Mouse (Mus musculus) forebrain, embryonic 16.5 days (tissue): ENCODE results near the gene Rps6ka1. TPM values are rescaled to one million over a fixed set of nuclear protein-coding genes. Genes with fewer than 3 reads are reported as not detected.

Source experiments
- ATAC-seq: fragments of 200-750 bp; cut with Nextera tagmentation; 2 replicates; pipeline ENCODE4 v1.8.0; 2017; ENCODE audit warnings: mild to moderate bottlenecking, moderate library complexity
- H3K27ac ChIP-seq: fragments of 300-500 bp; sonication (generic); 2 replicates; pipeline ENCODE4 v1.5.1; 2014; ENCODE audit warnings: low read length, control low read depth
- H3K27me3 ChIP-seq: fragments of 300-500 bp; sonication (generic); replicated peaks from 2 replicates; pipeline ENCODE4 v1.6.1; 2014; ENCODE audit warnings: low read length; ENCODE audit not compliant: control insufficient read depth, insufficient read depth
- H3K36me3 ChIP-seq: fragments of 300-500 bp; sonication (generic); 2 replicates; pipeline ENCODE4 v1.6.1; 2014; ENCODE audit not compliant: control insufficient read depth, insufficient read depth
- H3K4me1 ChIP-seq: fragments of 300-500 bp; sonication (generic); replicated peaks from 2 replicates; pipeline ENCODE4 v1.6.1; 2014; ENCODE audit warnings: low read length; ENCODE audit not compliant: control insufficient read depth, insufficient read depth
- H3K4me2 ChIP-seq: fragments of 300-500 bp; sonication (generic); 2 replicates; pipeline ENCODE4 v1.6.1; 2014; ENCODE audit warnings: mild to moderate bottlenecking, low read length, control low read depth
- H3K4me3 ChIP-seq: fragments of 300-500 bp; sonication (generic); replicated peaks from 2 replicates; pipeline ENCODE4 v1.5.1; 2014; ENCODE audit warnings: mild to moderate bottlenecking, low read length, control low read depth
- H3K9ac ChIP-seq: fragments of 300-500 bp; sonication (generic); replicated peaks from 2 replicates; pipeline ENCODE4 v1.6.1; 2014; ENCODE audit warnings: low read depth, low read length, control low read depth
- H3K9me3 ChIP-seq: fragments of 300-500 bp; sonication (generic); 2 replicates; pipeline ENCODE4 v1.6.1; 2016; ENCODE audit warnings: low read length; ENCODE audit not compliant: control insufficient read depth
- WGBS: fragments of 180-500 bp; shearing (Covaris S2); extraction: QIAGEN DNeasy Blood & Tissue Kit; methylation state at CpG from one replicate; pipeline ENCODE4 v1.1.7; 2014; 5-methylcytosine and 5-hydroxymethylcytosine counted together
- polyA plus RNA-seq: library from polyadenylated mRNA; unstranded; fragments of >200 nt; fragmentation: Nextera tagmentation; extraction: Ambion mirVana; gene quantifications from 2 replicates; pipeline ENCODE4 v1.2.1, GENCODE M21; 2015

Rps6ka1 gene
- polyA plus RNA-seq, 1 experiment from 2014 or later: 19.2 TPM

DNA sequence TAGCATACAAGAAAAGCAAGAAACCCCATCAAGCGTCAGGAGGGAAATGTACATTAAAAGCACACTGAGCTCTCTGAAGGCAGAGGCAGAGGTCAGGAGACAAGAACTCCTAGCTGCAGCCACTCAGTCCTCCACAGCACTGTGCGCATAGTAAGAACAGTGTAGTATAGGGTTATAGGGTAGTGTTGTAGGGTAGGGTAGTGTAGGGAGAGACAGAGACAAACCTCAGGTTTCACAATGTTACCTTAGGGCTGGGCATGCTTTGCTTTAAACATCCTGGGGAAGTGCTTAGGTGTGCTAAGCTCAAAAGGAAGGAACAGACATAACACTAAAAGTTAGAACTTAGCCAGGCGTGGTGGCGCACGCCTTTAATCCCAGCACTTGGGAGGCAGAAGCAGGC, 52.4 kb downstream of the Rps6ka1 start:
- Histone ChIP-seq H3K27ac (no peak overlapping the region), H3K4me1 (no peaks in the 10 kb centered on the region), H3K4me2 (no peak overlapping the region), H3K27me3 (no peaks in the 10 kb centered on the region), H3K4me3 (no peak overlapping the region), H3K9ac (no peak overlapping the region), H3K36me3 (no peaks in the 10 kb centered on the region), H3K9me3 (no peaks in the 10 kb centered on the region)
- no peak for ATAC-seq
- WGBS: 94% methylated on average over 5 of the region's 5 CpGs

DNA sequence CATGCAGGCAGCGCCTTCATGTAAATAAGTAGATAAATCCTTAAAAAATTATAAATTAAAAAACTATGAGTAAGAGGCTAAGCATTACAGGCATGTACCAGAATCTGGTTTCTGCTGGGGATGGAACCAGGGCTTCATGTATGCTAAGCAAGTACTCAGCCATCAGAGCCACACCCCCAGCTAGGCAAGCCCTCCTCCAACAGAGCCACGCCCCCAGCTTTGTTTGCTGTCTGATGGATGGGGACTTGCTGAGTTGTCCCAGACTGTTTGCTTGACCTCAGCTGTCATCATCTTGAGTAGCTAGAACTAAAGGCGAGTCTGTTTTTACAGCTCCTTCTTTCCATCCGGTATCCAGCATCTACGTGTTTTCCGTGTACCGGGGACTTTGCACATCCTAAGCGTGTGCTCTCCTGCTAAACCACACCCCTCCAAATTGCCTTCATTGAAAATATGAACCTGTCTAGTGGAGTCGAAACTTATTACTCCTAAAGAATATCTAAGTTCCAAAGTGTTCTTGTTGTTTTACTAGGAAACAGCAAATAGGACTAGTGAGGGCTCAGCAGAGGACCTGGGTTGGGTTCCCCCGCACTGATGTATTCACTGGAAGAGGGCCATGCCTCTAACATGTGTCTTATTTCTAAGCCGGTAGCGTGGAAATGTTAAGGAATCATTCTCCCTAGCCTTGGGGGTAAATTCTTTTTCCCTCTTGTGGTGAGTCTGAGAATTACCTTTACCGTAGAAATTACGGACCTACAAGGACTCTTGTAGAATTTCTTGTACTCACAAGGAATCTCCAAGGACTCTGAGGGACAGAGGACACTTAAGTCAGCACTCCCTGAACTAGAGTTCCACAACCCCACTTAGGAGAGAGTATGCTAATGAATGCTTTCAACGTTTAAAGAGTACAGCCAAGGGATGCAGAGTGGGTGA, 54.4 kb downstream of the Rps6ka1 start:
- ATAC-seq: no peak
- no peaks in the 10 kb centered on the region for H3K9me3 ChIP-seq
- peaks cover 5% of the 10 kb centered on the region for H3K4me1 ChIP-seq
- no peak overlapping the region for H3K4me3 ChIP-seq
- no peak overlapping the region for H3K4me2 ChIP-seq
- WGBS: 77% methylated on average over 15 of the region's 15 CpGs
- no peaks in the 10 kb centered on the region; the same call in 1 of the 2 replicates for H3K27me3 ChIP-seq
- H3K36me3 ChIP-seq: no peaks in the 10 kb centered on the region
- H3K9ac ChIP-seq: no peak overlapping the region
- no peak overlapping the region for H3K27ac ChIP-seq

DNA sequence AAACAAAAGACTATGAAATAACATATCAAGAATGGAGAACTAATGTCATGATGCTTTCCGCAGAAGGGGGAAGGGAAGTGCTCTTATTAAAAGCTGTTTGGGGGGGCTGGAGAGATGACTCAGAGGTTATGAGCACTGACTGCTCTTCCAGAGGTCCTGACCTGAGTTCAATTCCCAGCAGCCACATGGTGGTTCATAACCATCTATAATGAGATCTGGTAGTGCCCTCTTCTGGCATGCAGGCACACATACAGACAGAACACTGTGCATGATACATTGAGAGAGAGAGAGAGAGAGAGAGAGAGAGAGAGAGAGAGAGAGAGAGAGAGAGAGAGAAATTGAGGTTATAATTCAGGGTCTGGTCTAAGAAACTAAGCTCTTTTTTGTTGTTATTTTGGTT, 57.1 kb downstream of the Rps6ka1 start:
- no peak overlapping the region for H3K4me2 ChIP-seq
- no peak overlapping the region for H3K9ac ChIP-seq
- no peak overlapping the region for H3K4me3 ChIP-seq
- H3K36me3 ChIP-seq: no peaks in the 10 kb centered on the region
- peaks cover 5% of the 10 kb centered on the region; the same call in 1 of the 2 replicates for H3K27me3 ChIP-seq
- ATAC-seq: no peak
- 95% methylated on average over 1 of the region's 1 CpGs for WGBS
- peaks cover 5% of the 10 kb centered on the region for H3K4me1 ChIP-seq
- no peaks in the 10 kb centered on the region for H3K9me3 ChIP-seq
- H3K27ac ChIP-seq: no peak overlapping the region

DNA sequence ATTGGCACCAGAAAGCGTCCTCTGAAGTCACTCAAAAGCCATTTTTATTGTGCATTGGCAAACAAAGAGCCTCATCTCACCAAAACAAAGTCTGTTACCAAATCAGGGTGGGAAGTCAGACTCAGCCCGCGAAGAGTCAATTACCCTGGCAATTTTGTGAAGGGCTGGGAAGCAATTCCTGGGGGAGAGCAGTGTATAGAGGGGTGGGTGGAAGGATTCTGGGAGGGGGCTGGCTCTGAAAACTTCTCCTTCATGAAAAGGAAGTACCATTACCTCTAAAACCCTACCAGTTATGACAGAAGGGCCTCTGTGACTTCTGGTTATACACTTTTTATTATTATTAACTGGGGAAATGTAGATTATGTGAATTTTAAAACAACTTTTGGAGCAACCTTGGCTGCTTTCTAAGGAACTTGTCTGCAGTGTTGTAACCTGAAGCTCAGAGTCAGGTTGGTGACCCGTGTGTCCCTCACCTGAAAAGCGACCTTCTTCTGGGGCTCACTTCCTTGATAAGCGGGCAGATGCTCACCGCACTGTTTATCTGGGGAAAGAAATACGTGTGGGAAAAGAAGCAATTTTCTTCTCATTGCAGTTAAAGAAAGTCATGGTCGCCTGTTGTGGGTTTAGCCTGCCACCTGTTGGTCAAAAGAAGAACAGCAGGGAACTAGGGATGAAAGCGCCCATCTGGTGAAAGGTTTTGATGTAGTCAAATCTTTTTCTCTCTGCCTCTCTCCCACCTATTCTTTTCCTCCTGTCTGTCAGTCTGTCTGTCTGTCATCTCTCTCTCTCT, 58.1 kb downstream of the Rps6ka1 start:
- no peak overlapping the region for H3K4me2 ChIP-seq
- WGBS: under 1% methylated on average over 10 of the region's 10 CpGs

DNA sequence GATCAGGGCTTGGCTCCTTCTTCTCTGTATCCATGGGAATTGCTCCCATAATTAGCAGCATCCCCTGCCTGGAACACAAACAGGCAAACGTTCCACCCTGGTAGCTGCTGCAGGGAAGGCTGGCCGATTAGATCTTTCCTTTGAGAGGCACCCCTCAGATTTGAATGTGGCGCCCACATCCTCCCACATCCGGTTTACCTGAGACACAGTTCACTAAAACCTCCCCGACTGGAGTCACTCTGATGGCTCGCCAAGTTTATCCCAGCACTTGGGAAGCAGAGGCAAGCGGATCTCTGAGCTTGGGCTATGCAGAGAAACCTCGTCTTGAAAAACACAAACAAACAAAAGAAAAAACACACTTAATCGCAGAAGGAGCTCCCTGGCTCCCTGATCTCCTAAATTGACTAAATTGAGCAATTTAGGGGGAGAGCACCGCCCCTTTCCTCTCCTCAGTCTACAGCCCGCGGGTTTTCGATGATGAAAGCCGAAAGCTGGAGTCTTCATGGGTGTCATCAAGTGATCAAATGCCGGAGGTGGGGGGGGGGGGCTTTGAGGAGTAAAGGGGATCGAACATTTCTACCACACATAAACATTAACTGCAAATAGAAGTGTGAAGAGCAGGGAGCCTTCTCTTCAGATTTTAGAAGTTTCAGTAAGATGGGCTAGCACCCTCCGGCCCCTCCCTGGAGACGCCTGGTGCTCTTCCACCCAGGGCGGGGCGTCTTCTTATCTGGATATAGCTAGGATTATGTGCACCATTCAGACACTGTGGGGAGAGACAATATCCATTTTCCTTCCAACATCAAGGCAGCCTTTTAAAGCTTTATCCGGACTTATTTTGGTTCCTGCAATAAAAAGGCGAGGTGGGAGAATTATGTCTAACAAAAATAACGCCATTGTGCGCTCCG, 59.5 kb downstream of the Rps6ka1 start:
- Histone ChIP-seq H3K27ac (no peak overlapping the region), H3K36me3 (no peaks in the 10 kb centered on the region)
- WGBS: 16% methylated on average over 25 of the region's 25 CpGs

More for the DNA sequence above, 58.1 kb downstream of the Rps6ka1 start:
- H3K4me1 ChIP-seq: peaks cover 5% of the 10 kb centered on the region
- no peaks in the 10 kb centered on the region for H3K9me3 ChIP-seq
- no peaks in the 10 kb centered on the region for H3K36me3 ChIP-seq
- no peak overlapping the region for H3K27ac ChIP-seq
- peaks cover 5% of the 10 kb centered on the region; the same call in 1 of the 2 replicates for H3K27me3 ChIP-seq
- H3K9ac ChIP-seq: no peak overlapping the region
- ATAC-seq: no peak
- no peak overlapping the region for H3K4me3 ChIP-seq

DNA sequence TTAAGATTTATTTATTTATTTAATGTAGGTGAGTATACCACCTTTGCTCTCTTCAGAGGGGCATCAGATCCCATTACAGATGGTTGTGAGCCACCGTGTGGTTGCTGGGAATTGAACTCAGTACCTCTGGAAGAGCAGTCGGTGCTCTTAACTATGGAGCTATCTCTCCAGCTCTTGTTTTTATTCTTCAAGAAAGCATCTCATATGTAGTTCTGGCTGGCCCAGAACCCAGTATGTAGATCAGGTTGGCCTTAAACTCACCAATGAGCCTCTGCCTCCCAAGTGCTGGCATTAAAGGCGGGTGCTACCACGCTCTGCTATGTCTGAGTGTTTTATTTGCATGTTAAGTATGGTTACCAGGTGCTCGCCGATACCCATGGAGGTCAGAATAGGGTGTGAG, 60.2 kb downstream of the Rps6ka1 start:
- H3K27ac ChIP-seq: no peak overlapping the region
- ATAC-seq: no peak
- no peaks in the 10 kb centered on the region for H3K36me3 ChIP-seq
- H3K9me3 ChIP-seq: no peaks in the 10 kb centered on the region
- H3K9ac ChIP-seq: no peak overlapping the region
- 90% methylated on average over 6 of the region's 6 CpGs for WGBS
- peaks cover 5% of the 10 kb centered on the region; the same call in 1 of the 2 replicates for H3K27me3 ChIP-seq
- peaks cover 5% of the 10 kb centered on the region for H3K4me1 ChIP-seq
- H3K4me2 ChIP-seq: no peak overlapping the region
- no peak overlapping the region for H3K4me3 ChIP-seq

More for the DNA sequence above, 59.5 kb downstream of the Rps6ka1 start:
- peaks cover 5% of the 10 kb centered on the region; the same call in 1 of the 2 replicates for H3K27me3 ChIP-seq
- no peak for ATAC-seq
- H3K4me1 ChIP-seq: peaks cover 5% of the 10 kb centered on the region
- H3K9me3 ChIP-seq: no peaks in the 10 kb centered on the region
- H3K4me3 ChIP-seq: no peak overlapping the region
- H3K4me2 ChIP-seq: no peak overlapping the region
- 0 out of 2 replicates have a peak overlapping the region, but pooled peaks have one; percentile 24 for H3K9ac ChIP-seq

DNA sequence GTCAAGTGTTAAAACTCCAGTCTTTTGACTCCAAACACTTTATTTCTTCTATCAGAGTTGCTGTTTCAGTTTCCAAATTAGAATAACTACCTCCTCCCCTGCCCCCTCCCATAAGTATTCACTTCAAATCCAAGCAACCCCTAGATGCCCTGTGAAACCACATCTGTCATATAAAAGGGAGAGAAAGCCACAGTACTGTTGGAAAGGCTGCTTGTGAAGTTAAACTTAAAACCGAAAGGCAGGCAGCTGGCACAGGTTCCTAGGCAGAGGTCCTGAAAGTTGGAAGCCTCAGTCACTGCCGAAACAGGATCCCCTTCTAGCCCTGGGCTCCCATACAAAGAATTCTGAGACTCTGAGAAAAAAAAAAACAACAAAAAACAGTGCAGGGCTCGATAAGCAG, 61.9 kb downstream of the Rps6ka1 start:
- no peak overlapping the region for H3K27ac ChIP-seq
- H3K27me3 ChIP-seq: peaks cover 5% of the 10 kb centered on the region; the same call in 1 of the 2 replicates
- H3K4me2 ChIP-seq: no peak overlapping the region
- H3K9ac ChIP-seq: no peak overlapping the region
- no peak for ATAC-seq
- H3K4me3 ChIP-seq: no peak overlapping the region
- H3K36me3 ChIP-seq: no peaks in the 10 kb centered on the region
- H3K4me1 ChIP-seq: peaks cover 5% of the 10 kb centered on the region
- H3K9me3 ChIP-seq: no peaks in the 10 kb centered on the region
- WGBS: 56% methylated on average over 3 of the region's 3 CpGs

DNA sequence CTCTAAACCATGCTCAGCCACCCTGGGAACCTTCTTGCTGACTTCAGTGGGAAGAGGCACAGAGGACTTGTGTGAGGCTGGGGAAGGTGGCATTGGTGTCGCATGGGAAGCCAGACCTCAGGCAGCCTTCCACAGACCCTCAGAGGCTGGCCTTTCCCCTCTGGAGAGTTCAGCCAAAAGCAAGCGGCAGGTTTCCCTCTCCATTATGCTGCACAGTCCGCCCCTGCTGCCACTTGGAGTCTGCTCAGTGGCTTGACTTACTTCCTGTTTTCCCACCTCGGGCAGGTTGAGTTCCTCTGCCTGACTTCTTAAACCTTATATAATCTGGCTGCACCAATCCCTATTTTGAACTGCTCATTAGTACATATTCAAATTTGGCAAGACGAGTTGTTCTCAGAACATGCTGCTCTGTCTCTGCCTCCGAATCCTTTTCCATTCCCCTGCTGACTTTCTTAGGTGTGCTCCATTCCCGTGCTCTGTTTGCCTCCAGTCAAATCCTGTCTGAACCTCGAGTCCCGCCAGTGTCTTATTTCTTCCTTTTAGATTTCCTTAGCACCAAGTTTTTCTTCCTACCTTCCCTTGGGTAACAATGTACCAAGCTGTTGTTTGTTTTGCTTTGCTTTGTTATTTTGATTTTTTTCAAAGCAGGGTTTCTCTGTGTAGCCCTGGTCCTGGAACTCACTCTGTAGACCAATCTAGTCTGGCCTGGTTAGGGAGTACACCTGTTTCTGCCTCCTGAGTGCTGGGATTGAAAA, 66.6 kb downstream of the Rps6ka1 start:
- Histone ChIP-seq H3K9me3 (no peaks in the 10 kb centered on the region), H3K27me3 (no peaks in the 10 kb centered on the region), H3K9ac (no peak overlapping the region), H3K27ac (no peak overlapping the region), H3K4me1 (peaks cover 2% of the 10 kb centered on the region; the same call in 1 of the 2 replicates), H3K4me2 (no peak overlapping the region), H3K36me3 (no peaks in the 10 kb centered on the region), H3K4me3 (no peak overlapping the region)
- 43% methylated on average over 9 of the region's 9 CpGs for WGBS
- ATAC-seq: no peak
